Mouse (Mus musculus): ENCODE data around the gene Amhr2. TPM values are rescaled to one million over a fixed set of nuclear protein-coding genes. Genes with fewer than 3 reads are reported as not detected.

The Amhr2 gene
- polyA plus RNA-seq, 1 experiment from 2014 or later: 0.21 TPM

- 86% methylated on average over 1 of the region's 1 CpGs for WGBS
- no peak; the same call in 1 of the 2 replicates for ATAC-seq (ENCODE audit: insufficient read depth)
- H3K36me3 ChIP-seq (ENCODE audit: insufficient read depth): peaks cover 77% of the 10 kb centered on the region
These were observed 58.3 kb downstream of the Amhr2 start, which contains the start of gene Gm10337 for GRCm38 (mm10) chr15:102503447-102503846. Gene Gm10337, plus strand, starts transcription at chr15:102503722.

More at GRCm38 (mm10) chr15:102503447-102503846, 58.3 kb downstream of the Amhr2 start, which contains the start of gene Gm10337:
- Histone ChIP-seq H3K4me1 (ENCODE audit: insufficient read depth) (no peaks in the 10 kb centered on the region), H3K27me3 (ENCODE audit: insufficient read depth, low read length) (no peaks in the 10 kb centered on the region), H3K4me2 (no peak within 1 kb of the TSS), H3K27ac (ENCODE audit: low read depth) (no peak within 1 kb of the TSS), H3K9ac (no peak within 1 kb of the TSS), H3K9me3 (ENCODE audit: low read depth, low read length) (no peaks in the 10 kb centered on the region), H3K4me3 (ENCODE audit: low read depth, low read length) (no peak within 1 kb of the TSS)
- no peak for TF ChIP-seq CTCF (IDR thresholded peaks at IDR 0.05; ENCODE audit: low read depth)
- no peak for DNase-seq

Other genes starting within 250 kb of the Amhr2 start
- 60.4 and 64.1 TPM in 2 replicates for gene Zfp740, start 242.1 kb upstream of the Amhr2 start, polyA plus RNA-seq (2014; fragmentation: Nextera tagmentation; extraction: Ambion mirVana)
- gene Csad, start 240.6 kb upstream of the Amhr2 start, polyA plus RNA-seq (2014; fragmentation: Nextera tagmentation; extraction: Ambion mirVana): 59.1 and 68.1 TPM in 2 replicates
- gene Itgb7, start 213.4 kb upstream of the Amhr2 start, polyA plus RNA-seq (2014; fragmentation: Nextera tagmentation; extraction: Ambion mirVana): 1.4 and 2.6 TPM in 2 replicates
- 38.5 and 38.7 TPM in 2 replicates for gene Rarg, start 187.8 kb upstream of the Amhr2 start, polyA plus RNA-seq (2014; fragmentation: Nextera tagmentation; extraction: Ambion mirVana)
- gene Gm9918, start 174.8 kb upstream of the Amhr2 start, polyA plus RNA-seq (2014; fragmentation: Nextera tagmentation; extraction: Ambion mirVana): 0.38 and 0.82 TPM in 2 replicates
- gene Mfsd5, start 165.9 kb upstream of the Amhr2 start, polyA plus RNA-seq (2014; fragmentation: Nextera tagmentation; extraction: Ambion mirVana): 63.1 and 64.0 TPM in 2 replicates
- 44.1 and 45.9 TPM in 2 replicates for gene Espl1, start 149.1 kb upstream of the Amhr2 start, polyA plus RNA-seq (2014; fragmentation: Nextera tagmentation; extraction: Ambion mirVana)
- gene Pfdn5, start 119.3 kb upstream of the Amhr2 start, polyA plus RNA-seq (2014; fragmentation: Nextera tagmentation; extraction: Ambion mirVana): 477 and 511 TPM in 2 replicates
- gene Myg1, start 113.7 kb upstream of the Amhr2 start, polyA plus RNA-seq (2014; fragmentation: Nextera tagmentation; extraction: Ambion mirVana): 111 and 113 TPM in 2 replicates
- 99.1 and 103 TPM in 2 replicates for gene Aaas, start 94.6 kb upstream of the Amhr2 start, polyA plus RNA-seq (2014; fragmentation: Nextera tagmentation; extraction: Ambion mirVana)
- gene Sp7, start 78.2 kb upstream of the Amhr2 start, polyA plus RNA-seq (2014; fragmentation: Nextera tagmentation; extraction: Ambion mirVana): 0.55 and 0.64 TPM in 2 replicates
- gene Sp1, start 39.2 kb upstream of the Amhr2 start, polyA plus RNA-seq (2014; fragmentation: Nextera tagmentation; extraction: Ambion mirVana): 15.3 and 16.1 TPM in 2 replicates
- 70.9 and 73.8 TPM in 2 replicates for gene Prr13, start 13.7 kb downstream of the Amhr2 start, polyA plus RNA-seq (2014; fragmentation: Nextera tagmentation; extraction: Ambion mirVana)
- gene Pcbp2, start 25.2 kb downstream of the Amhr2 start, polyA plus RNA-seq (2014; fragmentation: Nextera tagmentation; extraction: Ambion mirVana): 280 and 281 TPM in 2 replicates
- gene Gm10337, start 58.4 kb downstream of the Amhr2 start, polyA plus RNA-seq (2014; fragmentation: Nextera tagmentation; extraction: Ambion mirVana): not detected in 2 replicates
- 13.2 and 13.9 TPM in 2 replicates for gene Map3k12, start 71.7 kb downstream of the Amhr2 start, polyA plus RNA-seq (2014; fragmentation: Nextera tagmentation; extraction: Ambion mirVana)
- 74.5 and 81.2 TPM in 2 replicates for gene Tarbp2, start 72.8 kb downstream of the Amhr2 start, polyA plus RNA-seq (2014; fragmentation: Nextera tagmentation; extraction: Ambion mirVana)
- 1.9 and 2.9 TPM in 2 replicates for gene Npff, start 79.6 kb downstream of the Amhr2 start, polyA plus RNA-seq (2014; fragmentation: Nextera tagmentation; extraction: Ambion mirVana)
- gene Gm28047, start 179.7 kb downstream of the Amhr2 start, polyA plus RNA-seq (2014; fragmentation: Nextera tagmentation; extraction: Ambion mirVana): not detected in 2 replicates
- 43.5 and 44.3 TPM in 2 replicates for gene Atf7, start 180.1 kb downstream of the Amhr2 start, polyA plus RNA-seq (2014; fragmentation: Nextera tagmentation; extraction: Ambion mirVana)
- 94.8 and 97.4 TPM in 2 replicates for gene Atp5g2, start 227.0 kb downstream of the Amhr2 start, polyA plus RNA-seq (2014; fragmentation: Nextera tagmentation; extraction: Ambion mirVana)